Mouse (Mus musculus): ENCODE data around the gene C1qtnf6.

Gene C1qtnf6

GRCm38 (mm10) chr15:78530671-78531450, at the start of gene C1qtnf6:
Gene C1qtnf6 (minus strand): TSS chr15:78531416.
- no peak for DNase-seq

- no peak for DNase-seq
These were observed 45.1 kb upstream of the C1qtnf6 start for GRCm38 (mm10) chr15:78576284-78576810.

GRCm38 (mm10) chr15:78572658-78573397, 41.6 kb upstream of the C1qtnf6 start, which contains the start of gene Rac2:
Gene Rac2 (minus strand): TSS chr15:78572783.
- DNase-seq, result no peak

- no peak for DNase-seq
These were observed 41.0 kb upstream of the C1qtnf6 start for GRCm38 (mm10) chr15:78572270-78572600.

- DNase-seq, result no peak
These were observed 40.5 kb upstream of the C1qtnf6 start for GRCm38 (mm10) chr15:78571554-78572269.

GRCm38 (mm10) chr15:78570170-78570569, 39.0 kb upstream of the C1qtnf6 start:
- DNase-seq, result no peak

GRCm38 (mm10) chr15:78567608-78568120, 36.4 kb upstream of the C1qtnf6 start:
- no peak for DNase-seq

GRCm38 (mm10) chr15:78564764-78565435, 33.7 kb upstream of the C1qtnf6 start:
- DNase-seq, result no peak

GRCm38 (mm10) chr15:78563937-78564336, 32.7 kb upstream of the C1qtnf6 start:
- no peak for DNase-seq

GRCm38 (mm10) chr15:78563344-78563743, 32.1 kb upstream of the C1qtnf6 start:
- no peak for DNase-seq

- DNase-seq, result no peak
These were observed 28.1 kb upstream of the C1qtnf6 start for GRCm38 (mm10) chr15:78559141-78559979.

- DNase-seq, result no peak
These were observed 26.7 kb upstream of the C1qtnf6 start for GRCm38 (mm10) chr15:78557693-78558535.

GRCm38 (mm10) chr15:78554545-78555313, 23.5 kb upstream of the C1qtnf6 start:
- no peak for DNase-seq

GRCm38 (mm10) chr15:78549189-78549734, 18.0 kb upstream of the C1qtnf6 start:
- DNase-seq, result no peak

- no peak for DNase-seq
These were observed 17.5 kb upstream of the C1qtnf6 start for GRCm38 (mm10) chr15:78548711-78549110.

- DNase-seq, result no peak
These were observed 17.1 kb upstream of the C1qtnf6 start for GRCm38 (mm10) chr15:78548336-78548665.

GRCm38 (mm10) chr15:78547415-78548335, 16.5 kb upstream of the C1qtnf6 start:
- DNase-seq, result no peak

- DNase-seq, result no peak
These were observed 14.8 kb upstream of the C1qtnf6 start for GRCm38 (mm10) chr15:78546060-78546459.
